Mouse (Mus musculus) neural tube, embryonic 15.5 days (tissue): ENCODE measurements around the gene E330014E10Rik. TPM values are rescaled to one million over a fixed set of nuclear protein-coding genes. Genes with fewer than 3 reads are reported as not detected.
"Not testable (repeated sequence)": the region's sequence is repeated elsewhere in the genome, so short reads cannot be mapped to it uniquely, and the experiment has no call there.

Experiments
- ATAC-seq: fragments of 200-750 bp; cut with Nextera tagmentation; 2 replicates; pipeline ENCODE4 v1.8.0; 2017; ENCODE audit warnings: mild to moderate bottlenecking, moderate TSS enrichment, moderate library complexity; ENCODE audit not compliant: low FRiP score
- H3K27ac ChIP-seq: fragments of 300-500 bp; sonication (generic); replicated peaks from 2 replicates; pipeline ENCODE4 v1.5.1; 2015; ENCODE audit warnings: mild to moderate bottlenecking, inconsistent platforms
- H3K27me3 ChIP-seq: fragments of 300-500 bp; sonication (generic); replicated peaks from 2 replicates; pipeline ENCODE4 v1.6.1; 2015; ENCODE audit warnings: inconsistent platforms
- H3K36me3 ChIP-seq: fragments of 300-500 bp; sonication (generic); 2 replicates; pipeline ENCODE4 v1.6.1; 2015; ENCODE audit warnings: inconsistent platforms
- H3K4me1 ChIP-seq: fragments of 300-500 bp; sonication (generic); 2 replicates; pipeline ENCODE4 v1.6.1; 2015; ENCODE audit warnings: inconsistent platforms
- H3K4me2 ChIP-seq: fragments of 300-500 bp; sonication (generic); 2 replicates; pipeline ENCODE4 v1.6.1; 2015; ENCODE audit warnings: inconsistent platforms, mild to moderate bottlenecking, moderate library complexity
- H3K4me3 ChIP-seq: fragments of 300-500 bp; sonication (generic); replicated peaks from 2 replicates; pipeline ENCODE4 v1.5.1; 2015; ENCODE audit warnings: mild to moderate bottlenecking, inconsistent platforms
- H3K9ac ChIP-seq: fragments of 300-500 bp; sonication (generic); replicated peaks from 2 replicates; pipeline ENCODE4 v1.6.1; 2015; ENCODE audit warnings: mild to moderate bottlenecking, inconsistent platforms
- H3K9me3 ChIP-seq: fragments of 300-500 bp; sonication (generic); replicated peaks from 2 replicates; pipeline ENCODE4 v1.6.1; 2016; ENCODE audit warnings: inconsistent platforms
- WGBS: fragments of 180-500 bp; shearing (Covaris S2); methylation state at CpG from one replicate; pipeline ENCODE4 v1.1.7; 2015; ENCODE audit warnings: mixed read lengths; 5-methylcytosine and 5-hydroxymethylcytosine counted together
- polyA plus RNA-seq: library from polyadenylated mRNA; unstranded; fragments of >200 nt; fragmentation: Nextera tagmentation; extraction: Ambion mirVana; gene quantifications from 2 replicates; pipeline ENCODE4 v1.2.1, GENCODE M21; 2015

Gene E330014E10Rik
- polyA plus RNA-seq, result not detected in 2 replicates

DNA sequence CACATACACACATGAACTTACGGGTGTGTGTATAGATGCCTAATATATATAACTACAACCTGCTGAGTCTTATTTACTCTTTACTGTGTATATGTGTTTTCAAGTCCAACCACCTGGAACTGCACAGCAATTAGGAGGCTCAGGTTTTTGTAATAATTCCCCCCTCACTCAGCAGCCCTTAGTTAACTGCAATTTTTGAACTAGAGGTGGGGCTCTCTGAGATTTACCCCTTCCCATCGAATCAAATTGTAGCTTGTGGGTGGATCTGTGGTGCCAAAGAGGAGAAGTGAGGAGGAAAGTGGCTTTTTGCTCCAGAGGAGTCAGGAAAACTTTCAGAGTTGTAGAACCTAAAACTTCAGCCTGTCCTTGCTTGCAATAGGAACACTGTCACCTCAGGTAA lies at the start of gene E330014E10Rik:
Gene E330014E10Rik (plus strand): TSS at position 301 of the 400 bp plus-strand sequence.
- ATAC-seq, H3K4me2 ChIP-seq, H3K4me1 ChIP-seq, H3K4me3 ChIP-seq, H3K27ac ChIP-seq, H3K36me3 ChIP-seq, H3K27me3 ChIP-seq, H3K9me3 ChIP-seq, H3K9ac ChIP-seq: not testable (repeated sequence)
- WGBS, result no CpG with 5 or more reads among the region's 2 CpGs

DNA sequence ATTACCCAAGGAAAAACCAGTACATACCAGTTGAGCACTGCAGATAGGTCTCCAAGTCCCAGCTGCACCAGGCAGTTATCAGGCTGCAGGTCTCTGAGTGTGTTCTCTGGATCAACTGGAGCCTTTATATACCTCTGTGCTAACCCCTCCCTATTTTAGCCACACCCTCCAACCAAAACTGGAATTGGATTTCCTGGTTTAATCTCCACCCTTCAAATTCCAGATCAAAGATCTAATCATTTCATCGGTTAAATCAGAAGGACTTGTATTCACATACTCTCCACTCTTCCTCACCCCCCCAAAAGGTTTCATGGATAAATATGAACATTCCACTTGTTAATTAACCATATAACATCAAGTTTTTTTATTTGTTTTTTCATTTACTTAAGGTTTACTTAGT lies 39.7 kb upstream of the E330014E10Rik start, which contains the start of gene Gm7978:
Gene Gm7978 (minus strand): TSS at position 101 of the 400 bp plus-strand sequence.
- no CpG with 5 or more reads among the region's 1 CpGs for WGBS
- not testable (repeated sequence) for H3K27me3 ChIP-seq, H3K4me1 ChIP-seq, ATAC-seq, H3K36me3 ChIP-seq, H3K4me2 ChIP-seq, H3K9me3 ChIP-seq, H3K4me3 ChIP-seq, H3K27ac ChIP-seq, H3K9ac ChIP-seq

DNA sequence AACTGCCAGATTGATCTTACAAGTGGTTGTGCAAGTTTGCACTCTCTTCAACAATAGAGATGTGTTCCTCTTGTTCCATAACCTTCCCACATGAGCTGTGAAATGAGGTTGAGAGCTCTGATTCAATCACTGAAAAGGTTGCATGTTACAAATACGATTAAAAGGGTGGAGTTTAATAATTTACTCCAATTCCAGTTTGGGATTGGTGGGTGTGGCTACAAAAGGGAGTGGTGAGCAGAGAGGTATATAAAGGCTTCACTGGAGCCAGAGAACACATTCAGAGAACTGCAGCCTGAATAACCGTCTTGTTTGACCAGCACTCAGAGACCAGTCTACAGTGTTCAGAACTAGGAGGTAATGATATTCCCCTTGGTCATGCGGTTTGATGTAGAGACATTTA lies 34.1 kb upstream of the E330014E10Rik start, which contains the start of gene Gm7982:
Gene Gm7982 (plus strand): TSS at position 301 of the 400 bp plus-strand sequence.
- H3K4me3 ChIP-seq, H3K36me3 ChIP-seq, ATAC-seq, H3K9ac ChIP-seq, H3K4me1 ChIP-seq, H3K4me2 ChIP-seq, H3K9me3 ChIP-seq, H3K27me3 ChIP-seq, H3K27ac ChIP-seq: not testable (repeated sequence)
- WGBS, result no CpG with 5 or more reads among the region's 3 CpGs

GRCm38 (mm10) chr5:95810841-95811240 lies 35.1 kb downstream of the E330014E10Rik start:
- WGBS, result 64% methylated on average over 2 of the region's 2 CpGs
- H3K4me1 ChIP-seq, H3K4me3 ChIP-seq, H3K27ac ChIP-seq, H3K36me3 ChIP-seq, H3K9me3 ChIP-seq, H3K27me3 ChIP-seq, H3K4me2 ChIP-seq, ATAC-seq, H3K9ac ChIP-seq: not testable (repeated sequence)

DNA sequence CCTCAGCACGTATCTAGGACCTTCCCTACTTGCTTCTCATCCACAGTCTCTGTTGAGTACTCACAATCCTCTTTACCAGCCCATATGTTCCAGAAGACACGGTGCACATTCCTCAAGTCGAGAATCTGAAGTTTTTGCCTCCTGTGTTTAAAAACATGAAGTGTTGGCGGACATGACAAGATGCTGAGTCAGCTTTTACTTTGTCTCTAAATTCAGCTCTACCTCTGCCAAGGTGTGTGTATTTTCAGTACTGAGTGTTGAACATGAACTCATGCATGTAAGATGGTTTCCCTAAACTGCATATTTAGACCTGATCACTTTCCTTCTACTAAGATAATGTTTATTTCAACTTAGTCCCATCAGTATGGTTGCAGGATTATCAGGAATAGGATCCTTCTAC lies 60.8 kb downstream of the E330014E10Rik start:
- no peak for ATAC-seq
- Histone ChIP-seq H3K9ac (no peak overlapping the region), H3K27me3 (no peaks in the 10 kb centered on the region), H3K4me2 (no peak overlapping the region), H3K4me3 (no peak overlapping the region), H3K27ac (no peak overlapping the region), H3K9me3 (no peaks in the 10 kb centered on the region; the same call in none of the 2 replicates), H3K36me3 (no peaks in the 10 kb centered on the region), H3K4me1 (no peaks in the 10 kb centered on the region)
- WGBS, result 83% methylated on average over 4 of the region's 4 CpGs

GRCm38 (mm10) chr5:95854030-95854429 lies 78.2 kb downstream of the E330014E10Rik start:
- no peak for ATAC-seq
- Histone ChIP-seq H3K4me2 (no peak overlapping the region), H3K9me3 (0 out of 2 replicates have a peak, but pooled peaks cover 3% of the 10 kb centered on the region), H3K27me3 (no peaks in the 10 kb centered on the region), H3K36me3 (no peaks in the 10 kb centered on the region), H3K27ac (no peak overlapping the region), H3K9ac (no peak overlapping the region), H3K4me1 (no peaks in the 10 kb centered on the region), H3K4me3 (no peak overlapping the region)
- 92% methylated on average over 3 of the region's 3 CpGs for WGBS

Other genes with a start within 250 kb of the E330014E10Rik start
- gene Gm7971, start 181.1 kb upstream of the E330014E10Rik start, polyA plus RNA-seq, result not detected in 2 replicates
- not detected in 2 replicates for gene Gm7978, start 39.8 kb upstream of the E330014E10Rik start, polyA plus RNA-seq
- not detected in 2 replicates for gene Gm7982, start 34.0 kb upstream of the E330014E10Rik start, polyA plus RNA-seq
- gene Cxcl13, start 181.0 kb downstream of the E330014E10Rik start, polyA plus RNA-seq, result 0.44 and 2.6 TPM in 2 replicates